Mouse (Mus musculus) forebrain, embryonic 15.5 days (tissue): ENCODE data around the gene Rbm42. TPM values are rescaled to one million over a fixed set of nuclear protein-coding genes. Genes with fewer than 3 reads are reported as not detected.

Source experiments
- ATAC-seq: fragments of 200-750 bp; cut with Nextera tagmentation; replicated peaks from 2 replicates; pipeline ENCODE4 v1.8.0; 2017; ENCODE audit warnings: mild to moderate bottlenecking, moderate TSS enrichment, moderate library complexity
- H3K27ac ChIP-seq: fragments of 300-500 bp; sonication (generic); replicated peaks from 2 replicates; pipeline ENCODE4 v1.5.1; 2015; ENCODE audit warnings: mild to moderate bottlenecking, inconsistent platforms
- H3K27me3 ChIP-seq: fragments of 300-500 bp; sonication (generic); 2 replicates; pipeline ENCODE4 v1.6.1; 2015; ENCODE audit warnings: inconsistent platforms
- H3K36me3 ChIP-seq: fragments of 300-500 bp; sonication (generic); 2 replicates; pipeline ENCODE4 v1.6.1; 2015; ENCODE audit warnings: mild to moderate bottlenecking, inconsistent platforms
- H3K4me1 ChIP-seq: fragments of 300-500 bp; sonication (generic); 2 replicates; pipeline ENCODE4 v1.6.1; 2015; ENCODE audit warnings: inconsistent platforms
- H3K4me2 ChIP-seq: fragments of 300-500 bp; sonication (generic); replicated peaks from 2 replicates; pipeline ENCODE4 v1.6.1; 2015; ENCODE audit warnings: mild to moderate bottlenecking, inconsistent platforms
- H3K4me3 ChIP-seq: fragments of 300-500 bp; sonication (generic); 2 replicates; pipeline ENCODE4 v1.5.1; 2015; ENCODE audit warnings: mild to moderate bottlenecking, inconsistent platforms
- H3K9ac ChIP-seq: fragments of 300-500 bp; sonication (generic); replicated peaks from 2 replicates; pipeline ENCODE4 v1.6.1; 2015; ENCODE audit warnings: mild to moderate bottlenecking, inconsistent platforms
- H3K9me3 ChIP-seq: fragments of 300-500 bp; sonication (generic); 2 replicates; pipeline ENCODE4 v1.6.1; 2016; ENCODE audit warnings: inconsistent platforms
- WGBS: fragments of 180-500 bp; shearing (Covaris S2); methylation state at CpG from one replicate; pipeline ENCODE4 v1.1.7; 2015; ENCODE audit warnings: mixed read lengths; 5-methylcytosine and 5-hydroxymethylcytosine counted together
- polyA plus RNA-seq: library from polyadenylated mRNA; unstranded; fragments of >200 nt; fragmentation: Nextera tagmentation; extraction: Ambion mirVana; gene quantifications from 2 replicates; pipeline ENCODE4 v1.2.1, GENCODE M21; 2015

The Rbm42 gene
- polyA plus RNA-seq, 1 experiment from 2014 or later = 169 TPM

- Histone ChIP-seq H3K9me3 (no peaks in the 10 kb centered on the region), H3K4me3 (no peak overlapping the region), H3K4me2 (no peak overlapping the region), H3K27me3 (no peaks in the 10 kb centered on the region), H3K4me1 (no peaks in the 10 kb centered on the region), H3K9ac (no peak overlapping the region), H3K36me3 (peaks cover 35% of the 10 kb centered on the region), H3K27ac (no peak overlapping the region)
- WGBS = 81% methylated on average over 2 of the region's 2 CpGs
- ATAC-seq = no peak
Observed at GRCm38 (mm10) chr7:30614454-30614853, 35.7 kb downstream of the Rbm42 start.

- 23% methylated on average over 14 of the region's 14 CpGs for WGBS
- H3K4me3 ChIP-seq = no peak overlapping the region
- H3K27ac ChIP-seq = no peak overlapping the region
- H3K4me1 ChIP-seq = no peaks in the 10 kb centered on the region
- no peak overlapping the region for H3K4me2 ChIP-seq
- peak; percentile 63; the same call in 1 of the 2 replicates for ATAC-seq
- H3K9me3 ChIP-seq = no peaks in the 10 kb centered on the region
- H3K27me3 ChIP-seq = no peaks in the 10 kb centered on the region
- H3K36me3 ChIP-seq = peaks cover 26% of the 10 kb centered on the region
- no peak overlapping the region for H3K9ac ChIP-seq
Observed at GRCm38 (mm10) chr7:30613529-30614112, 36.5 kb downstream of the Rbm42 start.

- WGBS = 87% methylated on average over 8 of the region's 8 CpGs
- Histone ChIP-seq H3K9me3 (no peaks in the 10 kb centered on the region), H3K36me3 (peaks cover 18% of the 10 kb centered on the region), H3K9ac (no peak within 1 kb of the TSS), H3K4me1 (no peaks in the 10 kb centered on the region), H3K27me3 (no peaks in the 10 kb centered on the region), H3K4me3 (no peak within 1 kb of the TSS), H3K4me2 (no peak within 1 kb of the TSS), H3K27ac (no peak within 1 kb of the TSS)
- ATAC-seq = peak; percentile 35; the same call in 1 of the 2 replicates
Observed at GRCm38 (mm10) chr7:30612654-30613402, 37.3 kb downstream of the Rbm42 start, which contains the start of gene Upk1a. Gene Upk1a, minus strand, starts transcription at chr7:30612847.

GRCm38 (mm10) chr7:30610043-30610442 is 40.1 kb downstream of the Rbm42 start:
- Histone ChIP-seq H3K4me3 (no peak overlapping the region), H3K9ac (no peak overlapping the region), H3K27ac (no peak overlapping the region), H3K36me3 (no peaks in the 10 kb centered on the region), H3K27me3 (no peaks in the 10 kb centered on the region), H3K9me3 (no peaks in the 10 kb centered on the region), H3K4me1 (no peaks in the 10 kb centered on the region), H3K4me2 (no peak overlapping the region)
- ATAC-seq = no peak
- 67% methylated on average over 7 of the region's 7 CpGs for WGBS

- H3K27me3 ChIP-seq = no peaks in the 10 kb centered on the region
- WGBS = 50% methylated on average over 16 of the region's 16 CpGs
Observed at GRCm38 (mm10) chr7:30608476-30608875, 41.6 kb downstream of the Rbm42 start.

GRCm38 (mm10) chr7:30607706-30608309 is 42.3 kb downstream of the Rbm42 start:
- H3K36me3 ChIP-seq = no peaks in the 10 kb centered on the region
- no peaks in the 10 kb centered on the region for H3K9me3 ChIP-seq
- no peak overlapping the region for H3K27ac ChIP-seq
- H3K9ac ChIP-seq = no peak overlapping the region
- no peak for ATAC-seq
- H3K4me3 ChIP-seq = no peak overlapping the region
- H3K4me1 ChIP-seq = no peaks in the 10 kb centered on the region
- WGBS = 27% methylated on average over 8 of the region's 8 CpGs
- no peak overlapping the region for H3K4me2 ChIP-seq
- no peaks in the 10 kb centered on the region for H3K27me3 ChIP-seq

More at GRCm38 (mm10) chr7:30608476-30608875, 41.6 kb downstream of the Rbm42 start:
- H3K9ac ChIP-seq = no peak overlapping the region
- ATAC-seq = no peak
- no peaks in the 10 kb centered on the region for H3K9me3 ChIP-seq
- no peak overlapping the region for H3K4me2 ChIP-seq
- H3K4me1 ChIP-seq = no peaks in the 10 kb centered on the region
- no peak overlapping the region for H3K4me3 ChIP-seq
- no peak overlapping the region for H3K27ac ChIP-seq
- no peaks in the 10 kb centered on the region for H3K36me3 ChIP-seq

GRCm38 (mm10) chr7:30604944-30605343 is 45.2 kb downstream of the Rbm42 start:
- Histone ChIP-seq H3K4me3 (no peak overlapping the region), H3K36me3 (no peaks in the 10 kb centered on the region), H3K9ac (no peak overlapping the region), H3K27me3 (no peaks in the 10 kb centered on the region), H3K4me2 (no peak overlapping the region), H3K9me3 (no peaks in the 10 kb centered on the region), H3K4me1 (peaks cover 8% of the 10 kb centered on the region), H3K27ac (no peak overlapping the region)
- ATAC-seq = no peak
- WGBS = 86% methylated on average over 8 of the region's 8 CpGs

GRCm38 (mm10) chr7:30604424-30604823 is 45.7 kb downstream of the Rbm42 start:
- H3K4me1 ChIP-seq = peaks cover 13% of the 10 kb centered on the region
- no peak overlapping the region for H3K4me3 ChIP-seq
- H3K4me2 ChIP-seq = no peak overlapping the region
- H3K27ac ChIP-seq = no peak overlapping the region
- H3K9me3 ChIP-seq = no peaks in the 10 kb centered on the region
- H3K36me3 ChIP-seq = no peaks in the 10 kb centered on the region
- no peak overlapping the region for H3K9ac ChIP-seq
- 64% methylated on average over 8 of the region's 8 CpGs for WGBS
- no peak for ATAC-seq
- no peaks in the 10 kb centered on the region for H3K27me3 ChIP-seq

- Histone ChIP-seq H3K4me1 (peaks cover 13% of the 10 kb centered on the region), H3K4me2 (no peak overlapping the region), H3K9me3 (no peaks in the 10 kb centered on the region), H3K27me3 (no peaks in the 10 kb centered on the region), H3K4me3 (no peak overlapping the region), H3K36me3 (no peaks in the 10 kb centered on the region), H3K9ac (no peak overlapping the region), H3K27ac (no peak overlapping the region)
- WGBS = 73% methylated on average over 3 of the region's 3 CpGs
- ATAC-seq = no peak
Observed at GRCm38 (mm10) chr7:30602583-30602982, 47.5 kb downstream of the Rbm42 start.

GRCm38 (mm10) chr7:30600651-30601050 is 49.5 kb downstream of the Rbm42 start:
- Histone ChIP-seq H3K4me1 (peaks cover 13% of the 10 kb centered on the region), H3K4me2 (peak overlapping the region; percentile 44), H3K27ac (peak overlapping the region; percentile 57), H3K9ac (peak overlapping the region; percentile 28), H3K9me3 (no peaks in the 10 kb centered on the region), H3K27me3 (no peaks in the 10 kb centered on the region), H3K36me3 (no peaks in the 10 kb centered on the region), H3K4me3 (no peak overlapping the region)
- WGBS = 70% methylated on average over 7 of the region's 7 CpGs
- peak; percentile 15 for ATAC-seq

- Histone ChIP-seq H3K36me3 (no peaks in the 10 kb centered on the region), H3K4me2 (peak overlapping the region; percentile 44), H3K9me3 (no peaks in the 10 kb centered on the region), H3K27me3 (no peaks in the 10 kb centered on the region), H3K4me3 (peak overlapping the region; percentile 26), H3K27ac (peak overlapping the region; percentile 57), H3K4me1 (peaks cover 13% of the 10 kb centered on the region), H3K9ac (peak overlapping the region; percentile 28)
- peak; percentile 98 for ATAC-seq
- WGBS = under 1% methylated on average over 16 of the region's 16 CpGs
Observed at GRCm38 (mm10) chr7:30599933-30600353, 50.2 kb downstream of the Rbm42 start.

GRCm38 (mm10) chr7:30598786-30599185 is 51.3 kb downstream of the Rbm42 start, which contains the start of gene Zbtb32:
Gene Zbtb32, minus strand, starts transcription at chr7:30598909.
- WGBS = 93% methylated on average over 12 of the region's 12 CpGs
- Histone ChIP-seq H3K36me3 (no peaks in the 10 kb centered on the region), H3K27me3 (no peaks in the 10 kb centered on the region), H3K9ac (no peak within 1 kb of the TSS), H3K27ac (peak within 1 kb of the TSS; percentile 57), H3K4me3 (peak within 1 kb of the TSS; percentile 26), H3K4me2 (peak within 1 kb of the TSS; percentile 44), H3K9me3 (no peaks in the 10 kb centered on the region), H3K4me1 (peaks cover 13% of the 10 kb centered on the region)
- ATAC-seq = no peak
